Mouse (Mus musculus): ENCODE results near the gene Gm3417.
A peak's percentile ranks its signal among the peaks of the same experiment; 100 is the strongest.
"Not testable (repeated sequence)": the region's sequence is repeated elsewhere in the genome, so short reads cannot be mapped to it uniquely, and the experiment has no call there.

The Gm3417 gene

GRCm38 (mm10) chr17:14978362-14979038, at the start of gene Gm3417, which contains the start of gene 9030025P20Rik:
Gm3417 (minus strand) TSS chr17:14978790.
9030025P20Rik (plus strand) TSS chr17:14978468.
- DNase-seq (ENCODE audit: low spot score): not testable (repeated sequence)

- not testable (repeated sequence) for DNase-seq (ENCODE audit: low spot score)
Observed at GRCm38 (mm10) chr17:15025513-15025912, 46.9 kb upstream of the Gm3417 start.

DNA sequence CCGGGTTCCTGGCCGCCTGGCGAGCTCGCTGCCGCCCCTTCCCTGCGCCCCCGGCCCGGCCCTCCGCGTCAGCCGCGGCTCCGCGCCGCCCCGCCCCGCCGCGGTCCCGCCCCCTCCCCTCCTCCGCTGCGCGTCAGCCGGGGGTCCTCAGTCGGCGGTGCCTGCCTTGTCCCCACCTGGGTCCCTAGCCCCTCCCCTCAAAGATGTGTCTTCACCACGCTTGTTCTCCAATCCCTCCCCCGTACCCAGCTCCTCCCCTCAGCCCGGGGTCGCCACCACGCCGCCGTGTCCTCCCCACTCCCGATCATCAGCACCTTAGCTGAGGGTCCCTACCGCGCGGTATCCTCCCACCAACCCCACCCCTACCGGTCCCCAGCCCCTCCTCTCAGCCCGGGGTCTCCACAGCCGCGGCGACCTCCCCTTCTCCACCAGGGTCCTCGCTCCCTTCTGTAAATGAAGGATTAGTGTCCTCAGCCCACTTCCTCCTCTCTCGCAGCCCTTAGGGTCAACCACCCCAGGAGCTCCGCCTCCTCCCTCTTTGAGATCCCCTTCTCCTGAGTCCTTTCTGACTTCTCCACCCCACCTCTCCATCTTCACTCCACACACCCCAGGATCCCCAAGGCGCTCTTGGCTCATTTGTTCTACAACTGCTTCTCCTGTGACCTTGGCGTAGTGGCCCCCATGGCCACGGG, 46.1 kb upstream of the Gm3417 start:
- not testable (repeated sequence) for DNase-seq (ENCODE audit: low spot score)

- not testable (repeated sequence) for DNase-seq (ENCODE audit: low spot score)
Observed at GRCm38 (mm10) chr17:15023878-15024492, 45.4 kb upstream of the Gm3417 start.

- peak; percentile 4 for DNase-seq (ENCODE audit: low spot score)
Observed at GRCm38 (mm10) chr17:15021503-15022220, 43.1 kb upstream of the Gm3417 start.

- DNase-seq (ENCODE audit: low spot score): not testable (repeated sequence)
Observed at GRCm38 (mm10) chr17:15009706-15010413, 31.3 kb upstream of the Gm3417 start, which contains the start of gene Gm3435. Gm3435 (plus strand) TSS chr17:15010176.

- not testable (repeated sequence) for DNase-seq (ENCODE audit: low spot score)
Observed at GRCm38 (mm10) chr17:15009088-15009487, 30.5 kb upstream of the Gm3417 start.

DNA sequence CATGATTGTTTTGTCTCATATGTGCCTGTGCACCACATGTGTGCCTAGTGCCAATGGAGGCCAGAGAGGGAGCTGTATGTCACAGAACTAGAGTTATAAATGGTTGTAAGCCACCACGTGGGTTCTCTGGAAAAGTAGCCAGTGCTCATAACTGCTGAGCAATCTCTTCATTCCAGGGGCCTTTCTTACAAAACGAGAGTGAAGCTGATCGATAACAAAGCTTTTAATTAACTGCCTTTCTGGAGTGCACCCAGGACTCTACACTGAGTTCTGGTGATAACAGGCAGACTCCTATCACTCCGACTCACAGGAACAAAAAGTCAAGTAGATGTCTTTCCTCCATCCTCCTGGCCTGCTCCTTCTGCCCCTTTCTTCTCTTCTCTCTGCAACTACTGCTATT, 21.5 kb upstream of the Gm3417 start:
- DNase-seq (ENCODE audit: low spot score): not testable (repeated sequence)

GRCm38 (mm10) chr17:14994140-14994539, 15.6 kb upstream of the Gm3417 start:
- not testable (repeated sequence) for DNase-seq (ENCODE audit: low spot score)

GRCm38 (mm10) chr17:14993139-14993832, 14.7 kb upstream of the Gm3417 start:
- not testable (repeated sequence) for DNase-seq (ENCODE audit: low spot score)

- DNase-seq (ENCODE audit: low spot score): not testable (repeated sequence)
Observed at GRCm38 (mm10) chr17:14992522-14993138, 14.0 kb upstream of the Gm3417 start.

DNA sequence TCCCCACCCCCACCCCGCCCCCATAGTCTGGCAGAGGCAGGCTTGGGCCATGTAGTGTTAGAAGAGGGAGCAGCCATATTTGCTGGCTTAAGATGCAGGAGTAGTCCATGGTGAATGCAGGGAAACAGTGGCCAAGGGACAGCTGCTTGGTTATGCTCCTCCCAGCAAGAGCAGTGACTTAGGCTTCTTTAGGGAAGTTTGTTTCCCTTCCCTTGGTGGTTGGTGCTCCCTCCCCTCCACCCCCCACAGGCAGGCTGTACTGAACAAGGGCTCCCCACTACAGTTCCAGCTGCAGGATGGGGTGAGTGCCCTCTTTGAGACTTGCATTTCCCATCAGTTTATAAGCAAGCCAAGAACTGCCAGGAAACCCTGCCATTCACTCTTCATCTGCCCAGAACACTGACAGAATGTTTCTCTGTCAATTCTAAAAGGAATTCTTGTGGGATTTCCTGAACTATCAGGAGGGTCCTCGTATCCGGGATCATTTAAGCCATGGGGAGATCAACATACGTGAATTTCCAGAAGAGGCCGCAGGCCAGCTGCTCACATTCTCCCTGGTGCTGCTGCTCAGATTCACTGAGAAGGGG, 11.6 kb upstream of the Gm3417 start:
- not testable (repeated sequence) for DNase-seq (ENCODE audit: low spot score)

- not testable (repeated sequence) for DNase-seq (ENCODE audit: low spot score)
Observed at GRCm38 (mm10) chr17:14977718-14978361, 750 bp downstream of the Gm3417 start.

GRCm38 (mm10) chr17:14968373-14968913, 10.1 kb downstream of the Gm3417 start:
- not testable (repeated sequence) for DNase-seq (ENCODE audit: low spot score)

GRCm38 (mm10) chr17:14961557-14962154, 16.9 kb downstream of the Gm3417 start:
- DNase-seq (ENCODE audit: low spot score): not testable (repeated sequence)

DNA sequence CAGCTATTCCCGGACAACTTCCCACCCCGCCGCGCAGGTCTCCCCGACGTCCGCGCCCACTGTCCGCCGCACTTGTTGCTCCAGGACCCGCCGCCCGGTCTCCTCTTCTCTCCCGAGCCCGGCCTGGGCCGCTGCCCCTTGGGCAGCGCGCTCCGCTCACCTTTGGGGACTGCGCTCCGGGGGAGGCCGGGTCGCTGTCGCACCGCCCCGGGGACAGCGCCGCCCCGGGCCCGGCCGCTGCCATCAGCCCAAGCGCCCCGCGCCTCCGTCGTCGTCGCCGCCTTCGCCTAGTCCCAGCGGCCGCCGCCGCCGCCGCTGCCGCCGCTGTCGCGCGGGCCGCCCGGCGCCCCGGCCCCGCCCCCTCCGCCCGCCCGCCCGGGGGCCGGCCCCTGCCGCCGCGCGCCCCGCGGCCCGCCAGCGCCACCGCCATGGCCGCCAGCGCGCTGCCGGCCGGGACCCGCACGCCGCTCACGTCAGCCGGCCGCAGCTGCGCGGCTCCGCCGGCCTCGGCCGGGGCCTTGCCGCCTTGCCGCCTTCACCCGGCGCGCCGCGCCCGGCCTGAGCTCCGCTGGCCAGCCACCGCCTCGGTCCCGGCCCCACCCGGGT, 17.5 kb downstream of the Gm3417 start, which contains the start of gene Phf10:
TSS of gene Phf10 (minus strand) at position 323 of the 606 bp plus-strand sequence.
- DNase-seq (ENCODE audit: low spot score): peak; percentile 44

- peak; percentile 25 for DNase-seq (ENCODE audit: low spot score)
Observed at GRCm38 (mm10) chr17:14960520-14960919, 18.1 kb downstream of the Gm3417 start.

DNA sequence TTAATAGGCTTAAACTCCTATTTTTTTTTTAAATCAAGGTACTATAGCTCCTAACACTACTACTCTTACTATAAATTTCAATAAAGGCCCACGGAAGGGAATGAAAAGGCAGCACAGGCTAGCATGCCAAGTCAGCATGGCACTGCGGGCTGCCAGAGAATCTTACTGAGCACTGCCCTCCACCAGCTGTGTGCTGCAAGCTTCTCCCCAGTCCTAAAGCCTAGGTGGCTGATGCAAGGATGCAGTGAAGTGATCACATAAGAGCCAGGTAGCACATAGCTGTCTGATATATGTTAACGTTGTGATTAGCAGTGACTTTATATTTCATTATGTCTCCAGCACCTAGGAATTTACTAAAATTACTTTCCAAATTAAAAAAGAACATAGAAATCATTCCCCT, 18.6 kb downstream of the Gm3417 start:
- no peak for DNase-seq (ENCODE audit: low spot score)
